Mouse (Mus musculus): Measurements from ENCODE around the gene Tmem127. TPM values are rescaled to one million over a fixed set of nuclear protein-coding genes. Genes with fewer than 3 reads are reported as not detected.
"Not testable (repeated sequence)": the region's sequence is repeated elsewhere in the genome, so short reads cannot be mapped to it uniquely, and the experiment has no call there.

Tmem127 gene
- polyA plus RNA-seq, 1 experiment from 2014 or later, result 19.8 TPM

DNA sequence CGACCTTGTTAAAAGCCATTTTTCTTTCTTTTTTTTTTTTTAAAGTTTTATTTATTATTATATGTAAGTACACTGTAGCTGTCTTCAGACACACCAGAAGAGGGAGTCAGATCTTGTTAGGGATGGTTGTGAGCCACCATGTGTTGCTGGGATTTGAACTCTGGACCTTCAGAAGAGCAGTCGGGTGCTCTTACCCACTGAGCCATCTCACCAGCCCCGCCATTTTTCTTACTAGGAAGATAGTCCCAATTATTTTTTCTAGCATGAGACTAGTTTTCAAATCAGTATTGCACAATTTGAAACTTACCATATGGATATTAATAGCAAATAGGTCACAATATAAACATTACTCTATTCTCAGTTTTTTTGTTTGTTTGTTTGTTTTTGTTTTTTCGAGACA lies 24.3 kb downstream of the Tmem127 start:
- ATAC-seq (ENCODE audit: low FRiP score, low TSS enrichment); H3K36me3 ChIP-seq (ENCODE audit: control insufficient read depth, insufficient read depth, low read length); H3K27ac ChIP-seq (ENCODE audit: low read depth, low read length); H3K4me3 ChIP-seq (ENCODE audit: low read length); H3K27me3 ChIP-seq (ENCODE audit: control insufficient read depth, insufficient read depth, low read length); H3K9ac ChIP-seq (ENCODE audit: low read depth, low read length); H3K9me3 ChIP-seq (ENCODE audit: control insufficient read depth, low read length): not testable (repeated sequence)
- H3K4me2 ChIP-seq (replicated peaks; ENCODE audit: low read depth, low read length), result peak overlapping the region; percentile 81
- peaks cover 12% of the 10 kb centered on the region; the same call in 1 of the 2 replicates for H3K4me1 ChIP-seq (ENCODE audit: control insufficient read depth, insufficient read depth, low read length)
- WGBS, result 85% methylated on average over 4 of the region's 4 CpGs

DNA sequence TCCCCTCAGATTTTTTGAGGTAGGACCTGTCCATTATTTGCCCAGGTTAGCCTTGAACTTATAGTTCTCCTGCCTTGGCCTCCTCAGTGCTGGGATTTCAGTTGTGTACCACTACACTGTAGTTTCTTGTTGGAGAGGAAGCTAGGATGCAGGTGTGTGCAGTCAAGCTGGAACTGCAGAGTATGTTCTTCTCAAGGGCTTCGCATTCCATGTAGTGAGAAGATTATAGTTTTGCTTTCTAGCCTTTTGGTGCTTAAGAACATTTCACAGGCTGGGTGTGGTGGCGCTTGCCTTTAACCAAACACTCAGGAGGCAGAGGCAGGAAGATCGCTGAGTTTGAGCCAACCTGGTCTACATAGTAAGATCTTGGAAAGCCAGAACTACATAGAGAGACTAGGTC lies 25.1 kb downstream of the Tmem127 start:
- Histone ChIP-seq H3K27ac (ENCODE audit: low read depth, low read length) (no peak overlapping the region), H3K9ac (ENCODE audit: low read depth, low read length) (no peak overlapping the region), H3K27me3 (ENCODE audit: control insufficient read depth, insufficient read depth, low read length) (no peaks in the 10 kb centered on the region), H3K4me2 (replicated peaks; ENCODE audit: low read depth, low read length) (no peak overlapping the region), H3K9me3 (ENCODE audit: control insufficient read depth, low read length) (no peaks in the 10 kb centered on the region), H3K36me3 (ENCODE audit: control insufficient read depth, insufficient read depth, low read length) (no peaks in the 10 kb centered on the region), H3K4me3 (ENCODE audit: low read length) (no peak overlapping the region), H3K4me1 (ENCODE audit: control insufficient read depth, insufficient read depth, low read length) (peaks cover 12% of the 10 kb centered on the region; the same call in 1 of the 2 replicates)
- WGBS, result 97% methylated on average over 3 of the region's 3 CpGs
- no peak for ATAC-seq (ENCODE audit: low FRiP score, low TSS enrichment)

DNA sequence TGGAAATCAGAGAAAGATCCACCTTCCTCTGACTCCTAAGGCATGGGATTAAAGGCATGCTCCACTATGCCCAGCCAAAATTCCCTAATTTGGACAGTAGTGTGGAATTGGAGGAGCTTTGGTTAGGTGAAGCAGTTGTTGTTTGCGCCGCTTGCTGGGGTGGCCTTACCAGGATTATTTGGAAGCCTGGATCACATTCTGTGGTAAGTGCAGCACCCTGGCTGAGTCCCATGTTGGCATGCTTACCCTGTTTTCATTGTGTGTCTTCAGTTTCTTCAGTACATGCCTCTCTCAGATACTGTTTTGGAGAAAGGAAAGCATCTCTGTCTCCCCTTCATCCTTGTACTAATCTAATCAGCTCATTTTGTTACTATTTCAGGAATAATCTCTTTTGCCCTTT lies 26.9 kb downstream of the Tmem127 start:
- H3K4me2 ChIP-seq (replicated peaks; ENCODE audit: low read depth, low read length), result no peak overlapping the region
- peaks cover 12% of the 10 kb centered on the region; the same call in 1 of the 2 replicates for H3K4me1 ChIP-seq (ENCODE audit: control insufficient read depth, insufficient read depth, low read length)
- no peak overlapping the region for H3K9ac ChIP-seq (ENCODE audit: low read depth, low read length)
- H3K27ac ChIP-seq (ENCODE audit: low read depth, low read length), result no peak overlapping the region
- no peak overlapping the region for H3K4me3 ChIP-seq (ENCODE audit: low read length)
- no peak for ATAC-seq (ENCODE audit: low FRiP score, low TSS enrichment)
- H3K27me3 ChIP-seq (ENCODE audit: control insufficient read depth, insufficient read depth, low read length), result no peaks in the 10 kb centered on the region
- no peaks in the 10 kb centered on the region for H3K9me3 ChIP-seq (ENCODE audit: control insufficient read depth, low read length)
- H3K36me3 ChIP-seq (ENCODE audit: control insufficient read depth, insufficient read depth, low read length), result no peaks in the 10 kb centered on the region
- 87% methylated on average over 2 of the region's 2 CpGs for WGBS

DNA sequence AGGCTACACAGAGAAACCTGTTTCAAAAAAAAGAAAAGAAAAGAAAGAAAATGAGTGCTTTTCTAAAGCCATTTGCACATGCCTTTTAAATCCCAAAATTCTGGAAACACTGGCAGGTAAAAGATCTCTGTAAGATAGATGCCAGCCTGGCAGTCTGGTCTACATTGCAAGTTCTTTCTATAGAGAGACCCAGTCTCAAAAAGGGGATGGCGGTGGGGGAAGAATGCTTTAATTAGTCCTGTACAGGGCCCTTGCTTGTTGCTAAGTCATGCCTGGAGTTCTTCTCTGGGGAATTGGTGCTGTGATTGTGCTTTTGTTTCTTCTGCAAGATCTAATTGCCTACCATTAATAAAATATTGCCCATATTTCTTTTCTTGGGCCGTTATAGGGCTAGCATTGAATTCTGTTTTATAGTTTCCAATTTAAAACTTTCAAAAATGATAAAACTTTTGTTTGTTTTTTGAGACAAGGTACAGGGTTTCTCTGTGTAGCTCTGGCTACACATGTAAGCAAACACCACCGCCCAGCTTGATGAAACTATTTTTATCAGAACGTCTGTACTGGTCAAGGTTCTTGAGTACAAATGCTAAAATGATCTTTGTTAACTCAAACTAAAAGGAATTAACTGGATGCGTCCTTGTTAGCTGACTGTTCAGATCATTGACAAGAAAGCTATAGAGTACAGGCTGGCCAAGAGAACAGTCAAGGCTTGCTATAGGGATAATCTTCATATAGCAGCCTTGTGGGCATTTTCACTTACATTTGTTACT lies 28.0 kb downstream of the Tmem127 start:
- H3K4me1 ChIP-seq (ENCODE audit: control insufficient read depth, insufficient read depth, low read length), result peaks cover 12% of the 10 kb centered on the region; the same call in 1 of the 2 replicates
- H3K4me2 ChIP-seq (replicated peaks; ENCODE audit: low read depth, low read length), result no peak overlapping the region
- H3K27ac ChIP-seq (ENCODE audit: low read depth, low read length), result no peak overlapping the region
- H3K9ac ChIP-seq (ENCODE audit: low read depth, low read length), result no peak overlapping the region
- 85% methylated on average over 5 of the region's 5 CpGs for WGBS
- ATAC-seq (ENCODE audit: low FRiP score, low TSS enrichment), result no peak
- H3K9me3 ChIP-seq (ENCODE audit: control insufficient read depth, low read length), result no peaks in the 10 kb centered on the region
- H3K36me3 ChIP-seq (ENCODE audit: control insufficient read depth, insufficient read depth, low read length), result no peaks in the 10 kb centered on the region
- H3K4me3 ChIP-seq (ENCODE audit: low read length), result no peak overlapping the region
- no peaks in the 10 kb centered on the region for H3K27me3 ChIP-seq (ENCODE audit: control insufficient read depth, insufficient read depth, low read length)

DNA sequence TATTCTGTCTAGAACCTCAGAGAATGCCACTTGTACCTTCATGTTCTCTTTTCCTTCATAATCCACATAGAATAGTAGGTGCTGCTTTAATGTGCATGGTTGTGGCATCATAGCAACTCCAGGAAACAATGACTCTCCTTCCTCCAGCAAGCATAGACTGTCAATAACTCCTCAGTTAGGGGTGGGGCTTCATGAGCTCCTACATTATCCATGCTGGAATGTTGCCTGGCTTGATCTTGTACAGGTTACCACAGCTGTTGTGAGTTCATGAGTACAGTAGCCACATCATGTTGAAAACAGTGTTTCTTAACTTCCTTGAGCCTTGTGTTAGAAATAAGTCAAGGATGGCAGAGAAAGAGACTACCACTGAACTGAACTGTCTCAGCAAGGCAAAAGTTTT lies 30.5 kb downstream of the Tmem127 start:
- H3K4me1 ChIP-seq (ENCODE audit: control insufficient read depth, insufficient read depth, low read length), result 0 out of 2 replicates have a peak, but pooled peaks cover 6% of the 10 kb centered on the region
- H3K36me3 ChIP-seq (ENCODE audit: control insufficient read depth, insufficient read depth, low read length), result no peaks in the 10 kb centered on the region
- H3K9me3 ChIP-seq (ENCODE audit: control insufficient read depth, low read length), result no peaks in the 10 kb centered on the region
- no peak overlapping the region for H3K9ac ChIP-seq (ENCODE audit: low read depth, low read length)
- no peak overlapping the region for H3K4me3 ChIP-seq (ENCODE audit: low read length)
- no peak for ATAC-seq (ENCODE audit: low FRiP score, low TSS enrichment)
- H3K27me3 ChIP-seq (ENCODE audit: control insufficient read depth, insufficient read depth, low read length), result no peaks in the 10 kb centered on the region
- no peak overlapping the region for H3K27ac ChIP-seq (ENCODE audit: low read depth, low read length)
- H3K4me2 ChIP-seq (replicated peaks; ENCODE audit: low read depth, low read length), result no peak overlapping the region

DNA sequence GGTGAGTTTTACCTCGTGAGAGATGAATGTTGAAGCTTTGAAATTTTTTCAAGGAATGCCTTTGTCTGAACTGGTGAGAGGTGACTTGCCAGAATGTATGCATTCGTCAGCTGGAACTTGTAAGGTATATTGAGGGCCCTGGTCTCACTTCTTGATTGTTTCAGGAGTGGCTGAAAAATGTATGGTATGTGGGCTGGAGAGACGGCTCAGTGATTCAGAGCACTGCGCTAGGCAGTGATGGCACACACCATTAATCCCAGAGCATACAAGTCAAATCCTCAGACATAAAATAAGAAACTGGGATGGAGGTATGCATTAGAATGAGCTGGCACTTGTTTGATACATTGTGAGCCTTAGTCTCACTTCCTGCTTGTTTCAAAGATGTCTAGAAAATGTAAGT lies 44.5 kb downstream of the Tmem127 start:
- Histone ChIP-seq H3K4me2 (replicated peaks; ENCODE audit: low read depth, low read length) (no peak overlapping the region), H3K27ac (ENCODE audit: low read depth, low read length) (peak overlapping the region; percentile 59; the same call in 1 of the 2 replicates), H3K36me3 (ENCODE audit: control insufficient read depth, insufficient read depth, low read length) (peaks cover 72% of the 10 kb centered on the region), H3K27me3 (ENCODE audit: control insufficient read depth, insufficient read depth, low read length) (no peaks in the 10 kb centered on the region), H3K4me1 (ENCODE audit: control insufficient read depth, insufficient read depth, low read length) (no peaks in the 10 kb centered on the region), H3K9ac (ENCODE audit: low read depth, low read length) (no peak overlapping the region), H3K4me3 (ENCODE audit: low read length) (no peak overlapping the region), H3K9me3 (ENCODE audit: control insufficient read depth, low read length) (no peaks in the 10 kb centered on the region)
- ATAC-seq (ENCODE audit: low FRiP score, low TSS enrichment), result 0 out of 2 replicates have a peak, but pooled peaks have one; percentile 62
- WGBS, result 42% methylated on average over 4 of the region's 4 CpGs

DNA sequence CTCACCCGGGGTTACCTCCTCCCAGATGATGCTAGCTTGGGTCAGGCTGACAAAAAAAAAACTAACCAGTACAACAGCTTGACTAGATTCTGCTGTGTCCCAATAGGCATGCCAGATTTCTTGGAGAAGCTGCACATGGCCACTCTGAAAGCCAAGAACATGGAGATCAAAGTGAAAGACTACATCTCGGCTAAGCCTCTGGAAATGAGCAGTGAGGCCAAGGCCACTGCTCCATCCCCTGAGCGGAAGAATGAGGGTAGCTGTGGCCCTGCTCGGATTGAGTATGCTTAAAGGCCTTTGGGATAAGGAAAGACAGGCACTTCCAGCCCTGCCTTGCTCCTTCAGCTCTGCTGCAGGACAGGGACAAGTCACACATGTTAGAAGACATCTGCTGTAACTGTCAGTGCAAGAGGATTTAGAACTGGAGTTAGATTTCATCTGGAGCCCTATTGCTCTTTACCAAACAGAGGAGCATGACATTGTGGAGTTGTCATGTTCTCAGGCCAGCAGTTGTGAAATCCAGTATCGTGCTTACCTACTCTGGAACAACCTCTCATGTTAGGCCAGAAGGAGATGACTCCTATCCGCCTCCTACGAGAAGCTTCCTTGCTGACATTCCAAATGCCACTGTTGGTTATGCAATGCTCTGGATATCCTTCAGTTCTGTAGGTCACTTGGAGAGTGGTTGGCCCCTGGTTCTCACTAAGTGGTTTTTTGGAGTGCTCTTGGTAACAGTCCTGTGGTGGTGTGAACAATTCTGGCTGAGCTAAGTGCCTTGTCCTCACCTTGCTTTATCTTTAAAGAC lies 49.5 kb downstream of the Tmem127 start:
- WGBS, result 91% methylated on average over 7 of the region's 7 CpGs
- H3K4me2 ChIP-seq (replicated peaks; ENCODE audit: low read depth, low read length), result no peak overlapping the region
- H3K27ac ChIP-seq (ENCODE audit: low read depth, low read length), result no peak overlapping the region
- H3K9ac ChIP-seq (ENCODE audit: low read depth, low read length), result no peak overlapping the region
- no peak for ATAC-seq (ENCODE audit: low FRiP score, low TSS enrichment)
- H3K4me3 ChIP-seq (ENCODE audit: low read length), result no peak overlapping the region
- peaks cover 76% of the 10 kb centered on the region for H3K36me3 ChIP-seq (ENCODE audit: control insufficient read depth, insufficient read depth, low read length)
- no peaks in the 10 kb centered on the region for H3K27me3 ChIP-seq (ENCODE audit: control insufficient read depth, insufficient read depth, low read length)
- H3K9me3 ChIP-seq (ENCODE audit: control insufficient read depth, low read length), result no peaks in the 10 kb centered on the region
- no peaks in the 10 kb centered on the region for H3K4me1 ChIP-seq (ENCODE audit: control insufficient read depth, insufficient read depth, low read length)

DNA sequence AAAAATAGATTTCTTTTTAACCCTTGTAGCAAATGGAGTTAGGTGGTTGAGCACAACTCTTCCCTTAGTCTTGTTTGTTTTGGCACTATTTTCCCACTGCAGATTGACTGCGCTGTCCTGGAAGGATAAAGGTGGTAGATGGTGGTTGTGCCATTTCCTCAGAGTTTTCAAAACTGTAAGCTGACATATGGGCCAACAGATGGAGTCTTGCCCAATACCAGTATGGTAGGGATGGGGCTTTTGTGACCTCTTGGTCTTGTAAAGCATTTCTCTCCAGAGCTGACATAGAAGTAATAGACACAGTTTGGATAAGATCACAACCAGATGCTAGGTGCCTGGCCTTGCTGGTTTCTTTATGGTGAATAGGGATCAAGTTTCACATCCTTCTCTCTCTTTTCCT lies 50.3 kb downstream of the Tmem127 start:
- H3K4me1 ChIP-seq (ENCODE audit: control insufficient read depth, insufficient read depth, low read length), result no peaks in the 10 kb centered on the region
- no peaks in the 10 kb centered on the region for H3K27me3 ChIP-seq (ENCODE audit: control insufficient read depth, insufficient read depth, low read length)
- no peak overlapping the region for H3K9ac ChIP-seq (ENCODE audit: low read depth, low read length)
- no peak overlapping the region for H3K4me3 ChIP-seq (ENCODE audit: low read length)
- peaks cover 72% of the 10 kb centered on the region for H3K36me3 ChIP-seq (ENCODE audit: control insufficient read depth, insufficient read depth, low read length)
- no peaks in the 10 kb centered on the region for H3K9me3 ChIP-seq (ENCODE audit: control insufficient read depth, low read length)
- ATAC-seq (ENCODE audit: low FRiP score, low TSS enrichment), result no peak
- WGBS, result 100% methylated on average over 1 of the region's 1 CpGs
- no peak overlapping the region for H3K27ac ChIP-seq (ENCODE audit: low read depth, low read length)
- no peak overlapping the region for H3K4me2 ChIP-seq (replicated peaks; ENCODE audit: low read depth, low read length)

DNA sequence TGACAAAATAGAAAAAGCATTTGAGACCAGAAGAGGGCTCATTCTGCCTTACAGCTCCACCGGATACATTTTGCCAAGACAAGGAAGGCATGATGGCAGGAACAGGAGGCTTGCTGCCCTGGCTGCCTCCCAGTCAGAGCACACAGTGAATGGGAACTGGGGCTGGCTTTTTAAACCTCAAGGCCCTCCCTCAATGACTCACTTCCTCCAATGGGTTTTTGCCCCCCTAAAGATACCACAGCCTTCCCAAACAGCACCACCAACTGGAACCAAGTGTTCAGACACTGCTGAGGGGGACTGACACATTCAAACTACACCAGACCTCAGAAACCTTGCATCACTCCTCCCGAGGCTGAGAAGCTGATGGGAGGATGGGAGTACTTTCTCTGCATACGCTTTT lies 53.0 kb downstream of the Tmem127 start:
- Histone ChIP-seq H3K4me1 (ENCODE audit: control insufficient read depth, insufficient read depth, low read length) (no peaks in the 10 kb centered on the region), H3K27ac (ENCODE audit: low read depth, low read length) (no peak overlapping the region), H3K9ac (ENCODE audit: low read depth, low read length) (no peak overlapping the region), H3K4me2 (replicated peaks; ENCODE audit: low read depth, low read length) (no peak overlapping the region), H3K4me3 (ENCODE audit: low read length) (no peak overlapping the region), H3K27me3 (ENCODE audit: control insufficient read depth, insufficient read depth, low read length) (no peaks in the 10 kb centered on the region), H3K36me3 (ENCODE audit: control insufficient read depth, insufficient read depth, low read length) (peaks cover 50% of the 10 kb centered on the region), H3K9me3 (ENCODE audit: control insufficient read depth, low read length) (no peaks in the 10 kb centered on the region)
- ATAC-seq (ENCODE audit: low FRiP score, low TSS enrichment), result no peak
- 82% methylated on average over 3 of the region's 3 CpGs for WGBS
